Mouse (Mus musculus): ENCODE results near the gene Ninj1.

DNA sequence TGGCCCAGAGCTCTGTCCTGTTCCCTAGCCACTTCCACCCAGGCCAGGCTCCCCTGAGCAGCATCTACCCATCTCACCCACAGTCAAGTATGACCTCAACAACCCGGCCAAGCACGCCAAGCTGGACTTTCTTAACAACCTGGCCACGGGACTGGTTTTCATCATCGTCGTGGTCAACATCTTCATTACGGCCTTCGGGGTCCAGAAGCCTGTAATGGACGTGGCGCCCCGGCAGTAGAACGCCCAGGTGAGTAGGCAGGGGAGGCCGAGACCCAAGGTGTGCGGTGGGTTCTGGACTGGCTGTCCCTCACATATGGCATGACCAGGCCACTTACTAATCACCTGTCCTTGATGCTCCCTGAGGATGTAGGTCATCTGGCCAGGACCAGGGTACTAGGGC lies 7.5 kb downstream of the Ninj1 start:
- TF ChIP-seq CTCF (IDR thresholded peaks at IDR 0.05; ENCODE audit: insufficient read depth, low read length) (no peak), POLR2A (IDR thresholded peaks at IDR 0.05; ENCODE audit: borderline replicate concordance, extremely low read depth, low read depth, low read length) (no peak)

Measured in lung, adult 2 months (tissue).